Mouse (Mus musculus): ENCODE data around the gene Smim15.

Gene Smim15

DNA sequence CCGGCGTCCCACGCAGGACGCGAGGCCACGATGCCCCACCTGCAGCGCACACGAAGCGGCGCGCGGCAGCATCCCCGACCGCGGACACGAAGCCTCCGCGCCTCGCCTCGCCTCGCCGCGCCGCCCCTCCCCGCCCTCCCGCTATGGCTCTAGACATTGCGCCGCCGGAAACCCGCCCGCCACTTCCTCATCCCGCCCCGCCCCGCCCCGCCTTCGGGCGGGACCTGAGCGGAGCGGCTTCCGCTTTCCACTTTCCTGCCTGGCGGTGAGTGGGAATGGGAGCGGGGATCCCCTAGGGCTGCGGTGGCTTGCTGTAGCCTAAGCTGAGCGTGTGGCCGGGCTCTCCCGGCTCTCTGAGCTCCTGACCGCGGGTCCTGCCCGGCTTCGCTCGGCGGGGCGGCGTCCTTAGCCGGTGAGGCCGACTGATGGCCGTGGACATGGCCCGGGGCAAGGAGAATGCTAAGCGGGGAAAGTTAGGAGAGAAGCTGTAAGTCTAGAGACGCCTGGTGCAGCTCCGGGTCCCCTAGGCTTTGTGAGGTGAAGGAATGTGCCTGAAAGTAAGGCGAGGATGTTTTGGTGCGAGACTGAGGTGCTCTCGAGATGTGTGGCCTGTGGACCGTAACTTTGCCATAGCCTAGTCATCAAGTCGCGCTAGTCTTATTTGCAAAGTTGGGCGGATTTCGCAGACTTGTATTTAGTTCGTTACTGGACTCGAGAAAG, at the start of gene Smim15:
Smim15 (plus strand) TSS at position 225 of the 720 bp plus-strand sequence.
- peak; percentile 82 to 88 for DNase-seq

- DNase-seq = no peak
Measured at GRCm38 (mm10) chr13:107995211-107995610, 49.0 kb upstream of the Smim15 start.

DNA sequence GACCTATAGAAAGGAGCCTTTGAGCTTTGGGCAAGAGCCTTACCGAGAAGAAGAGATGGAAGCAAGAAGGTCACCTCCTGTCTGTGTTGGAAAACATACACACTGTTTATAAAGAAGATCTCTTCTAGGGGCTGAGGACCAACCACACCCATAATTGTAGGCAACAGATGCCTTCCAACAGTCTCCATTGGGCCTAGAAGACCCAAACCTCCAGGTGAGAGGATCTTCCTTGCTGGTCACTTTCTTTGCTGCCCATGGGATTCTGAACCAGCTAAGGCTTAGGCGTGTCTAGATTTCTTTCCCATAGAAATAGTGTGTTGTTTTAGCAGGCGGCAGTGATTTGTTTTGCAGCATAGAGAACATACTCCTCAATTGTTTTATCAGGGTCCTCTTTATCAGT, 47.9 kb upstream of the Smim15 start:
- DNase-seq = no peak

DNA sequence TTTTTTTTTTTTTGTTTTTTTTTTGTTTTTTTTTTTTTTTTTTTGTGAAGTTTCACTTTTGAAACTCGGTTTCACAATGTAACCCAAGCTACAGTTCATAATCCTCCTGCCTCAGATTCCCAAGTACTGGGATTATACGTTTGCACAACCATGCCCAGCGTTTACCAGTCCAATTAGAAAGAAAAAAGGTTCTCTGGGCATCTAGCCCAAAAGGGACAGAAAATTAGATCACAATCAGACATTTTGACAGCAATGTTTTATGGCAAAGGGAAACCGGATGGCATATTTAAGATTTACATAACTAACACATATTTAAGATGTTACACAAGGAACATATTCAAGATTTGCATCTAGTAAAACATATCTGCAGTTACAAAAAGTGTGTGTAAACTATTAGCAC, 36.4 kb upstream of the Smim15 start:
- no peak for DNase-seq

DNA sequence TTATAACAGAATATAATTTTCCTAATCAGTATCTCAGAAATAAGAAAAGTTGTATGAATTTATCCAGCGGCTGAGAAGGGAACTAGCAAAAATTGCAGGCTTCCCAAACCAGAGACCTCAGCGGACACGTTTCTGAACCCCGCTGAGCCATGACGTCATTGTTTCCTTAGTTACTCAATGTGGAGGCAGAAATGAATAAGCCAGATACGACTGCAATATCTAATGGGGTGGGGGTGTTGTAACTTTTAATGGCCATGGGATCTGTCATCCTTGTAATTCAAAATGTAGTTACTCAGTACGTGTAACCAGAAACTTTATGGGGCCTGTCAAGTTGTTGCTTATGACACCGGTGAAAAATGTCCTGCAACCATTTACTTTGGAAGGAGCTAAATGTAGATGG, 31.1 kb upstream of the Smim15 start:
- DNase-seq = no peak

DNA sequence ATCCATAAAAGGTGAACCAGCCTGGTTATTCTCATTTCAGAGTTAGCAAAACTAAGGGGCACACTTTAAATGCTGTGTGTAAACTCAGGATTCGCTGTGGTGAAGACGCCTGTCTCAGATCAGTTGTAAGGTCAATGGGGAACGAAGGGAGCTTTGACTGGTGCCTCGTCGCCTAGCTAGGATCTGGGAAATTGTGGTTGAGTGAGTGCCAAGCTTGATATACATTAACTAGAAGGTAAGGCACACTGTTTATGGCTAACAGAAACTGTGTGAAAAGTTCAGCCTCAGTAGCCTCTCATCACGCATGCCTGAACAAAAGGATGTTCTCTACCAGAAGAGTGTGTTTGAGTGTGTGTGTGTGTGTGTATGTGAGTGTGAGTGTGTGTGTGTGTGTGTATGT, 30.4 kb upstream of the Smim15 start:
- no peak for DNase-seq

GRCm38 (mm10) chr13:108015166-108015565, 29.1 kb upstream of the Smim15 start:
- DNase-seq = no peak

- DNase-seq = no peak
Measured at GRCm38 (mm10) chr13:108017349-108017748, 26.9 kb upstream of the Smim15 start.

DNA sequence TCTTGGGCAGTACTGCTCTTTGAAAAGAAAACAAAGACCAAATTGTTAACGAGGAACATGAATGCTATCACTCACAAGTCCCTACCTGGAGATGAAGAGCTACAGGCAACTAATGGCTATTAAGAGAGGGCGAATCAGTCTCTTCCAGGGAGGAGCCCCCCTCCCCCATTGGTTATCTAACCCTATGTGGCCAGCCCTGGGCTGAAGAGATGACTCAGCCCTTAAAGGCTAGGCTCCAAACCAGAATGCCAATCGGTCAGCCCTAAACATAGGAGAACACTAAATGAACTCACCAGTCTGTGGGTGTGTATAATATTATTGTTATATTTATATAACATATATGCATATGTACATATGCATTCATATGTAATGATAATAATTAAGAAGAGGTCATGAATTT, 18.4 kb upstream of the Smim15 start:
- no peak for DNase-seq

- no peak for DNase-seq
Measured at GRCm38 (mm10) chr13:108032789-108033188, 11.5 kb upstream of the Smim15 start.

DNA sequence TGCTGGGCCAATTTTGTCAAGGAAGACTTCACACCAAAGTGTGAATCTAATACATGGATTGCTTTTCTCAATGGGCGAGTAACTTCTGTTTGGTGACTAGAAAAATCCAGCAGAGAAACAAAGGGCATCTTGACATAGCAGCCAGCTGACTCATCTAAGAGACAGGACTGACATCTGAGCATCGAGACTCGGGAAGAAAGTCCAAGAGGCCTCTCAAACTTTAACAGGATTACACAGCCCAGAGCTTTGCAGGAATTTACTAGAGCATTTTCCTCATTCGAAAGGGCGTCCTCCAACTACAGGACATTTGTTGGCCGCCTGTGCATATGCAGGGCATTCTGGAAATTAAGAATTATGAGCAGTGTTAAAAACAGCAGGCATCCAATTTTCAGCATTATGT, 4.9 kb upstream of the Smim15 start:
- no peak for DNase-seq

GRCm38 (mm10) chr13:108039902-108040301, 4.3 kb upstream of the Smim15 start:
- DNase-seq = no peak

DNA sequence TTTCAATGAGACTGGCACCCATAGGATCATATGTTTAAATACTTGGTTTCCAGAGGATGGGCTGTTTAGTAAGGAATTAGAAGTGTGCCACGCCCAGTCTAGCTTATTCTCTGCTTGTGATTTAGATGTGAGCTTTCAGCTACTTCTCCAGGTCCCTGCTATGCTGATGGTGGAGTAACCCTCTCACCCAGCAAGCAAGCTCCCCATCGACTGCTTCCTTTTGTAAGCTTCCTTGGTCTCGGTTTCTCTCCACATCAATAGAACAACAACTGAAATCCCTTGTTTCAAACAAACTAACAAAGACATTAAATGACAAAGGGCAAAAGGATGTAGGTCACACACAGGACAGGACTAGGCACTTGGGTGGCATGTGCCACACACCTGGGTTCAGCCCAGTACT, 3.8 kb upstream of the Smim15 start:
- DNase-seq = no peak

GRCm38 (mm10) chr13:108041358-108041757, 2.9 kb upstream of the Smim15 start:
- peak; percentile 61 to 64 for DNase-seq

DNA sequence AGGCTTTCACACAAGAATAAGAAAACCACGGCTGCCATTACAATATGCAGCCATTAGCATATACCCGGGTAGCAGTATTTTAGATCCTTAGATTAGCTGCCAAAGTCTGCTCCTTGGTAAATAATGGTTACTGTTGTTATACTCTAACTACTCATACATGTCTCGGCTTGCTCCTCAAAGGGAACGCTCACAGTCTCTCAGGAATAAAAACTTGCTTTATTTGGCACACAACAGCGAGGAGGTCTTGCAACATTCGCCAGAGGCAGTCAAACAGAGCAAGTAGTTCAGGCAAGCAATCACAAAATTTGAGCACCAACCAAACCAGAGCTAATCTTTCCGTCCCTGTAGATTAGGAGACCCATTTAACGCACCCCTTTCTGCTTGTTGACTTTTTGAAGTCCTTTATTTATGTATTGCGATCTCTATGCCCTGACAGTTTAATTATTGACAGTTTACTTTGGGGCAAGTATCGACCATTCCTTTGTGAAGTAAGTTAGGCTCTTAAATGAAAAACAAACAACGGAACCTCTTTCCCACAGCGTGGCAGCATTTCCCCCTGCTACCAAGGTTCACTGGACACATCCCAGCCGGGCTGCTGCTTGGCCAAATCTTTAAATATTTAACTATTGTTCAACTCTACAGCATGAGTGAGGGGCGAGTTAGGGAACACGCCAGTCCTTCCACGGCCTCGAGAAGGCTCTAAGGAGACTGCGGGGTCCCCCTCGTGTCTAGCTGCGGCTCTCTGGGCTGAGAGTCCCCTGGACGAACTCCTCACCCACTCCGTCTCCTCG, 620 bp upstream of the Smim15 start:
- DNase-seq = peak in 1 of 2 experiments; percentile 14

DNA sequence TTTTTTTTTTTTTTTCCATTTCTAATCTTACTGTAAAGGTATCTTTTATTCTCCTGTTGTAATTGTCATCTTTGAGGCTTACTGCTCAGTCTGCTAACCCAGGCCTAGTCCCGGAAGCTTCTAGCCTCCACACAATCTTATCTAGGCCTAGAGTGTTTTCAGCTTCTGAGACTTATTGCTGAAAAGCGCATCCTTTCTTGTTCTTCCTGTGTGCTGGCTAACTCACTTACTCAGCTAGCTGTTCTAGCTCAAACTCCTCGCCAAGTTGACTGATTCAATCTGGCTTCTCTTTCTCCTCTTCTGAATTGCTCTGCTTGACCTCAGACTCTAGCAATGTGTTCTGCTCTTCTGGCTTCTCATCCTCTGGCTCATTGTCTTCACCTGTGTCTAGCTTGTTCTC, 1.4 kb downstream of the Smim15 start:
- DNase-seq = no peak

DNA sequence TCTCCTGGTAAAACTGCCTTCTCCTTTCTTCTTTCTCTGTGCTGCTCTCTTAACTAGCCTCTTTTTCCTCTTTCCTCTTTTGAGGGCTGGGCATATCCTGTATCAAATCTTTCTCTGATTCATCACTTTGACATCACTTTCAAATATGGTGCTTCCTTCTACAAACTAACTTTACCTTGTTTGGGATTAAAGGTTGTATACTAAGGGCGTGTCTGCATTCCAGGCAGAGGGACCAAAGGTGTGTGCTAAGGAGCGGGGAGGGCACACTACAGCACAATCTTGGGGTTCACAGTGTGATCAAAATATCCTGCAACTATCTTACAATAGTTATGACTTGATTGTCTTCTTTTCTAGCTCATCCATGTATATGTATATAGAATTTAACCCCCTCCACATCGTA, 1.8 kb downstream of the Smim15 start:
- DNase-seq = no peak

DNA sequence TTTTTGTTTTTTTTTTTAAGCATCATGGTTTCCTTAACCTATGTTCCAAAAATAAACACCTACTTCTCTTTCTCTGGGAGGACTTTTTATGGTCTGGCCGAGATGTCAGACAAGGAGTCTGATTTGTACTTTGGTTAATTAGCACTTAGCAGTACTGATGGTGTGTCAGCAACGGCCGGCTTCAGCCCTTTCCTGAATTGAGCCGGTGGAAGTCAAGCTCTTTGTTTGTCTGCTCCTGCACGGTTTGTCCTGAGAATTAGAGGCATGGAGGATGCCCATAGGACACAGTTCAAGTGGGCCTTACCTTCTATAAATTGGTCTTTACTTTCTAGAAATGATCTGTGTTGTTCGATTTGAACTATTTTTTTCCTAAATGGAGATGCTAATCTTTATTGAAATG, 2.6 kb downstream of the Smim15 start:
- DNase-seq = no peak

GRCm38 (mm10) chr13:108047364-108047763, 3.1 kb downstream of the Smim15 start:
- no peak for DNase-seq

DNA sequence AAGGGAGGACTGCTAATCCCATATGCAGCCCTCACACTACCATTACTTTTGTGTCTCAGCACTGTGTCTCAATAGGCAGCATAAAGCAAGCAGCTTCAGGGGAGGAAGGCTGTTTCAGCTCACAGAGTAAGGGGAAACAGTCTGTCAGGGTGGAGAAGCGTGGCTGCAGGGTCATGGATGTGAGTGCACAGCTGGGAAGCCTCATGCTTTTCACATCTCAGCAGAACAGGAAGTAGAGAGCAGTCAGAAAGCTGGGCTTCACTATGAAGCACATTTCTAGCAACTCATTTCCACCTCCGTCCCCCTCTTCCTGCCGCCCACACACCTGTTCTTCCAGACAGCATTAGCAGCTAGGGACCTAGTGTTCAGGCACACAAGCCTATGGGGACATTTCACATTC, 12.7 kb downstream of the Smim15 start:
- no peak for DNase-seq

DNA sequence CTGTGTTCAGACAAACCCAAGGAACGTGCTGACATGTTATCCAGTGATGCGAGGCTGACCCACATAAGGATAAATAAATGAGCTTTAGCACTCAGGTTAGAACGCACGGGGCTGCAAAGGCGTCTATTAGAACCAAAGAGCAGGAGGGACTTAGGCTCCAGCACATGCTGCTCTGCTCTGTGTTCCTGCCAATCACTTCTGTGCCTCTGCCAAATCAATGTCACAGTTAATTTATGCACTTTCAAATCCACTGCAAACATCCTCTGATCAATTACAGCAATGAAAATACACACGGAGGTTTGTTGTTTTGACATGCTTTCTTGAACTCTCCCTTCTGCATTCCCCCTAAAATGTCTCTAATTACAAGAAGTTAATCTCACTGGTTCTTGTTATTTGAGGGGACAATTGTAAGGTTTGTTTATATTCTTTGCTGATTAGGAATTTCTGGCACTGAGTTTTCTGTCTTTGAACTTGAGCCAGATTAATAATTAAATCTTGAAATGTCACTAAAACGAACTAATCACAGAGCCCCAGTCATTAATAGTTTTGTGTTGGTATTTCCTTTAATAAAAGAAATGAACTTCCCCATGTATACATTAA, 16.1 kb downstream of the Smim15 start:
- DNase-seq = no peak

GRCm38 (mm10) chr13:108060936-108061578, 16.8 kb downstream of the Smim15 start:
- no peak for DNase-seq

DNA sequence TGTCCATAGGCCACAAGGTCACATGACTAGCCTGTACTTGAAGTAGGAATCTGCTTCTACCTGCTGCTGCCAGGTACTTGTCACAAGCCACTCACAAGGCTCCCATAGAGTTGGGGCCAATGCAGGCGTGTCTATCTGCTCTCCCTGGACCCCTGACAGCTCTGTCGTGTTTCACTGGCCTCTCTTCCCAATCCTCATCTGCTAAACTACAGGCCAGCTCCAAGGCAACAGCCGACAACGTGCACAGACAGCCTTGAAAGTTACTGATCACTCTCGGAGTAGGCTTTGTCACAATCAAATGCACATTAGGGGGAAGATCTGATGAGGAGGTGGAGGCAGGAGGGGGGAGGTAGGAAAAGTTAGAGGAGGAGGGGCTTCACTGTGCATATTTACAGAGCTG, 18.7 kb downstream of the Smim15 start:
- DNase-seq = no peak
